Mouse (Mus musculus): ENCODE measurements around the gene Vma21.

- TF ChIP-seq CTCF (IDR thresholded peaks at IDR 0.05; ENCODE audit: low read depth) (no peak), EP300 (IDR thresholded peaks at IDR 0.05; ENCODE audit: low read depth) (no peak)
Observed at GRCm38 (mm10) chrX:71846696-71847095, 31.0 kb downstream of the Vma21 start.

Data from heart, postnatal 0 days (tissue).